Mouse (Mus musculus): ENCODE measurements around the gene Zfp972. TPM values are rescaled to one million over a fixed set of nuclear protein-coding genes. Genes with fewer than 3 reads are reported as not detected.
"Not testable (repeated sequence)": the region's sequence is repeated elsewhere in the genome, so short reads cannot be mapped to it uniquely, and the experiment has no call there.

The Zfp972 gene
- total RNA-seq (2012; rRNA removed) (4.0 and 4.1 TPM in 2 replicates), total RNA-seq (2014; rRNA removed) (3.3 and 3.5 TPM in 2 replicates), polyA plus RNA-seq (2012; ENCODE audit: insufficient read length, low read depth) (3.0 and 11.8 TPM in 2 replicates)

GRCm38 (mm10) chr2:177925563-177926103, at the start of gene Zfp972:
Gene Zfp972, minus strand, starts transcription at chr2:177925613.
- Histone ChIP-seq H3K4me3 (replicated peaks in 1 of 3; ENCODE audit: low read depth in 2 of 3, low read length in 2 of 3, poor library complexity in 1 of 3) (peak within 1 kb of the TSS; percentile 45 to 71 (median 57)), H3K4me2 (ENCODE audit: insufficient read depth, low read depth, poor library complexity, severe bottlenecking) (peak within 1 kb of the TSS; percentile 36; the same call in 1 of the 2 replicates), H3K9ac (ENCODE audit: insufficient read depth, low read depth) (peak within 1 kb of the TSS; percentile 69; the same call in 1 of the 2 replicates)
- TF ChIP-seq TBP (conservative IDR thresholded peaks at IDR 0.05; ENCODE audit: low read depth, low read length) (0 out of 2 replicates have a peak, but pooled peaks have one; percentile 12), CHD2 (IDR thresholded peaks at IDR 0.05; ENCODE audit: low read length) (0 out of 2 replicates have a peak, but pooled peaks have one; percentile 38), HCFC1 (IDR thresholded peaks at IDR 0.05; ENCODE audit: low read depth, low read length) (peak; percentile 42; the same call in 1 of the 2 replicates), ELF1 (IDR thresholded peaks at IDR 0.05; ENCODE audit: low read depth, low read length) (peak; percentile 68), E2F4 (IDR thresholded peaks at IDR 0.05; ENCODE audit: insufficient replicate concordance, low read depth, low read length) (peak; percentile 42; the same call in 1 of the 2 replicates), POLR2A (IDR thresholded peaks at IDR 0.05; ENCODE audit: low read depth, low read length) (0 out of 2 replicates have a peak, but pooled peaks have one; percentile 17), SIN3A (IDR thresholded peaks at IDR 0.05; ENCODE audit: low read length) (0 out of 2 replicates have a peak, but pooled peaks have one; percentile 26)
- H3K27me3 ChIP-seq (replicated peaks); H3K9me3 ChIP-seq (replicated peaks; ENCODE audit: low read length); in situ Hi-C loops (cut with MboI; ENCODE audit: low pct_ligation_motif_present, low pct_unique_long_range_greater_than_20kb, low sequenced_read_pairs); H3K79me2 ChIP-seq (replicated peaks; ENCODE audit: control insufficient read depth, extremely low read depth, insufficient read depth, poor library complexity, severe bottlenecking); H3K4me1 ChIP-seq (ENCODE audit: control insufficient read depth in 1 of 2, insufficient read depth in 2 of 2); H3K36me3 ChIP-seq (replicated peaks in 1 of 2; ENCODE audit: control insufficient read depth in 1 of 2, insufficient read depth in 1 of 2, low read length in 1 of 2); H3K27ac ChIP-seq (ENCODE audit: insufficient read depth, low read depth); dilution Hi-C loops (cut with MboI; ENCODE audit: extremely low pct_ligation_motif_present, extremely low pct_unique_long_range_greater_than_20kb, low sequenced_read_pairs): not testable (repeated sequence)
- DNase-seq (ENCODE audit: extremely low read depth), result peak; percentile 62

GRCm38 (mm10) chr2:177974814-177975213, 49.4 kb upstream of the Zfp972 start:
- H3K9me3 ChIP-seq (replicated peaks; ENCODE audit: low read length); dilution Hi-C loops (cut with MboI; ENCODE audit: extremely low pct_ligation_motif_present, extremely low pct_unique_long_range_greater_than_20kb, low sequenced_read_pairs); DNase-seq (ENCODE audit: extremely low read depth); H3K4me3 ChIP-seq (replicated peaks in 1 of 3; ENCODE audit: low read depth in 2 of 3, low read length in 2 of 3, poor library complexity in 1 of 3); H3K9ac ChIP-seq (ENCODE audit: insufficient read depth, low read depth); H3K27ac ChIP-seq (ENCODE audit: insufficient read depth, low read depth); H3K79me2 ChIP-seq (replicated peaks; ENCODE audit: control insufficient read depth, extremely low read depth, insufficient read depth, poor library complexity, severe bottlenecking); H3K4me1 ChIP-seq (ENCODE audit: control insufficient read depth in 1 of 2, insufficient read depth in 2 of 2); H3K4me2 ChIP-seq (ENCODE audit: insufficient read depth, low read depth, poor library complexity, severe bottlenecking); H3K36me3 ChIP-seq (replicated peaks in 1 of 2; ENCODE audit: control insufficient read depth in 1 of 2, insufficient read depth in 1 of 2, low read length in 1 of 2); H3K27me3 ChIP-seq (replicated peaks); in situ Hi-C loops (cut with MboI; ENCODE audit: low pct_ligation_motif_present, low pct_unique_long_range_greater_than_20kb, low sequenced_read_pairs): not testable (repeated sequence)

GRCm38 (mm10) chr2:177957145-177957544, 31.7 kb upstream of the Zfp972 start, which contains the start of gene Gm14326:
Gene Gm14326, minus strand, starts transcription at chr2:177957297.
- H3K79me2 ChIP-seq (replicated peaks; ENCODE audit: control insufficient read depth, extremely low read depth, insufficient read depth, poor library complexity, severe bottlenecking); dilution Hi-C loops (cut with MboI; ENCODE audit: extremely low pct_ligation_motif_present, extremely low pct_unique_long_range_greater_than_20kb, low sequenced_read_pairs); H3K27ac ChIP-seq (ENCODE audit: insufficient read depth, low read depth); H3K27me3 ChIP-seq (replicated peaks); in situ Hi-C loops (cut with MboI; ENCODE audit: low pct_ligation_motif_present, low pct_unique_long_range_greater_than_20kb, low sequenced_read_pairs); H3K36me3 ChIP-seq (replicated peaks in 1 of 2; ENCODE audit: control insufficient read depth in 1 of 2, insufficient read depth in 1 of 2, low read length in 1 of 2); H3K4me1 ChIP-seq (ENCODE audit: control insufficient read depth in 1 of 2, insufficient read depth in 2 of 2); H3K9me3 ChIP-seq (replicated peaks; ENCODE audit: low read length): not testable (repeated sequence)
- peak within 1 kb of the TSS; percentile 76 for H3K9ac ChIP-seq (ENCODE audit: insufficient read depth, low read depth)
- DNase-seq (ENCODE audit: extremely low read depth), result peak; percentile 31
- peak within 1 kb of the TSS; percentile 38 to 84 (median 44) for H3K4me3 ChIP-seq (replicated peaks in 1 of 3; ENCODE audit: low read depth in 2 of 3, low read length in 2 of 3, poor library complexity in 1 of 3)
- peak within 1 kb of the TSS; percentile 44; the same call in 1 of the 2 replicates for H3K4me2 ChIP-seq (ENCODE audit: insufficient read depth, low read depth, poor library complexity, severe bottlenecking)

- H3K27ac ChIP-seq (ENCODE audit: insufficient read depth, low read depth); H3K79me2 ChIP-seq (replicated peaks; ENCODE audit: control insufficient read depth, extremely low read depth, insufficient read depth, poor library complexity, severe bottlenecking); H3K4me2 ChIP-seq (ENCODE audit: insufficient read depth, low read depth, poor library complexity, severe bottlenecking); H3K9me3 ChIP-seq (replicated peaks; ENCODE audit: low read length); H3K27me3 ChIP-seq (replicated peaks); in situ Hi-C loops (cut with MboI; ENCODE audit: low pct_ligation_motif_present, low pct_unique_long_range_greater_than_20kb, low sequenced_read_pairs); dilution Hi-C loops (cut with MboI; ENCODE audit: extremely low pct_ligation_motif_present, extremely low pct_unique_long_range_greater_than_20kb, low sequenced_read_pairs); H3K4me1 ChIP-seq (ENCODE audit: control insufficient read depth in 1 of 2, insufficient read depth in 2 of 2); H3K36me3 ChIP-seq (replicated peaks in 1 of 2; ENCODE audit: control insufficient read depth in 1 of 2, insufficient read depth in 1 of 2, low read length in 1 of 2); DNase-seq (ENCODE audit: extremely low read depth): not testable (repeated sequence)
- peak overlapping the region; percentile 76 for H3K9ac ChIP-seq (ENCODE audit: insufficient read depth, low read depth)
- H3K4me3 ChIP-seq (replicated peaks in 1 of 3; ENCODE audit: low read depth in 2 of 3, low read length in 2 of 3, poor library complexity in 1 of 3), result peak overlapping the region; percentile 38 to 84 (median 44)
These were observed 31.3 kb upstream of the Zfp972 start for GRCm38 (mm10) chr2:177956734-177957133.

- dilution Hi-C loops (cut with MboI; ENCODE audit: extremely low pct_ligation_motif_present, extremely low pct_unique_long_range_greater_than_20kb, low sequenced_read_pairs); H3K9me3 ChIP-seq (replicated peaks; ENCODE audit: low read length); H3K27me3 ChIP-seq (replicated peaks); H3K9ac ChIP-seq (ENCODE audit: insufficient read depth, low read depth); H3K36me3 ChIP-seq (replicated peaks in 1 of 2; ENCODE audit: control insufficient read depth in 1 of 2, insufficient read depth in 1 of 2, low read length in 1 of 2); H3K4me3 ChIP-seq (replicated peaks in 1 of 3; ENCODE audit: low read depth in 2 of 3, low read length in 2 of 3, poor library complexity in 1 of 3); H3K27ac ChIP-seq (ENCODE audit: insufficient read depth, low read depth); H3K4me1 ChIP-seq (ENCODE audit: control insufficient read depth in 1 of 2, insufficient read depth in 2 of 2); DNase-seq (ENCODE audit: extremely low read depth); H3K79me2 ChIP-seq (replicated peaks; ENCODE audit: control insufficient read depth, extremely low read depth, insufficient read depth, poor library complexity, severe bottlenecking); H3K4me2 ChIP-seq (ENCODE audit: insufficient read depth, low read depth, poor library complexity, severe bottlenecking); in situ Hi-C loops (cut with MboI; ENCODE audit: low pct_ligation_motif_present, low pct_unique_long_range_greater_than_20kb, low sequenced_read_pairs): not testable (repeated sequence)
These were observed 22.1 kb downstream of the Zfp972 start for GRCm38 (mm10) chr2:177903276-177903675.

Data from CH12.LX (cell line).